Mouse (Mus musculus): ENCODE results near the gene Grwd1. TPM values are rescaled to one million over a fixed set of nuclear protein-coding genes. Genes with fewer than 3 reads are reported as not detected.

Gene Grwd1
- polyA plus RNA-seq, 1 experiment from 2014 or later, result 93.5 TPM

- ATAC-seq (ENCODE audit: low FRiP score, low TSS enrichment), result 0 out of 2 replicates have a peak, but pooled peaks have one; percentile 20
- WGBS, result under 1% methylated on average over 54 of the region's 60 CpGs
- H3K27me3 ChIP-seq (ENCODE audit: control insufficient read depth, insufficient read depth, low read length), result peaks cover 15% of the 10 kb centered on the region; the same call in 1 of the 2 replicates
These were observed 32.9 kb downstream of the Grwd1 start for GRCm38 (mm10) chr7:45797661-45798510.

GRCm38 (mm10) chr7:45796950-45797349 is 33.8 kb downstream of the Grwd1 start:
- peaks cover 15% of the 10 kb centered on the region; the same call in 1 of the 2 replicates for H3K27me3 ChIP-seq (ENCODE audit: control insufficient read depth, insufficient read depth, low read length)
- H3K27ac ChIP-seq (ENCODE audit: low read depth, low read length), result no peak overlapping the region
- H3K4me1 ChIP-seq (ENCODE audit: control insufficient read depth, insufficient read depth, low read length), result peaks cover 14% of the 10 kb centered on the region; the same call in 1 of the 2 replicates
- H3K4me2 ChIP-seq (replicated peaks; ENCODE audit: low read depth, low read length), result no peak overlapping the region
- no peak overlapping the region for H3K4me3 ChIP-seq (ENCODE audit: low read length)
- ATAC-seq (ENCODE audit: low FRiP score, low TSS enrichment), result no peak
- H3K9me3 ChIP-seq (ENCODE audit: control insufficient read depth, low read length), result no peaks in the 10 kb centered on the region
- H3K9ac ChIP-seq (ENCODE audit: low read depth, low read length), result no peak overlapping the region
- peaks cover 17% of the 10 kb centered on the region for H3K36me3 ChIP-seq (ENCODE audit: control insufficient read depth, insufficient read depth, low read length)
- WGBS, result 54% methylated on average over 6 of the region's 6 CpGs

More at GRCm38 (mm10) chr7:45797661-45798510, 32.9 kb downstream of the Grwd1 start:
- Histone ChIP-seq H3K36me3 (ENCODE audit: control insufficient read depth, insufficient read depth, low read length) (peaks cover 11% of the 10 kb centered on the region), H3K9ac (ENCODE audit: low read depth, low read length) (peak overlapping the region; percentile 70), H3K4me2 (replicated peaks; ENCODE audit: low read depth, low read length) (peak overlapping the region; percentile 95), H3K4me3 (ENCODE audit: low read length) (peak overlapping the region; percentile 50), H3K4me1 (ENCODE audit: control insufficient read depth, insufficient read depth, low read length) (peaks cover 14% of the 10 kb centered on the region; the same call in 1 of the 2 replicates), H3K9me3 (ENCODE audit: control insufficient read depth, low read length) (no peaks in the 10 kb centered on the region), H3K27ac (ENCODE audit: low read depth, low read length) (no peak overlapping the region)

GRCm38 (mm10) chr7:45794971-45795370 is 35.8 kb downstream of the Grwd1 start:
- no peaks in the 10 kb centered on the region for H3K9me3 ChIP-seq (ENCODE audit: control insufficient read depth, low read length)
- H3K36me3 ChIP-seq (ENCODE audit: control insufficient read depth, insufficient read depth, low read length), result peaks cover 24% of the 10 kb centered on the region
- no peak overlapping the region for H3K4me3 ChIP-seq (ENCODE audit: low read length)
- WGBS, result 94% methylated on average over 29 of the region's 29 CpGs
- H3K4me2 ChIP-seq (replicated peaks; ENCODE audit: low read depth, low read length), result no peak overlapping the region
- no peak overlapping the region for H3K27ac ChIP-seq (ENCODE audit: low read depth, low read length)
- H3K27me3 ChIP-seq (ENCODE audit: control insufficient read depth, insufficient read depth, low read length), result peaks cover 15% of the 10 kb centered on the region; the same call in 1 of the 2 replicates
- no peak overlapping the region for H3K9ac ChIP-seq (ENCODE audit: low read depth, low read length)
- no peak for ATAC-seq (ENCODE audit: low FRiP score, low TSS enrichment)
- H3K4me1 ChIP-seq (ENCODE audit: control insufficient read depth, insufficient read depth, low read length), result peaks cover 11% of the 10 kb centered on the region; the same call in 1 of the 2 replicates

GRCm38 (mm10) chr7:45793969-45794585 is 36.7 kb downstream of the Grwd1 start:
- H3K4me1 ChIP-seq (ENCODE audit: control insufficient read depth, insufficient read depth, low read length), result peaks cover 11% of the 10 kb centered on the region; the same call in 1 of the 2 replicates
- H3K9me3 ChIP-seq (ENCODE audit: control insufficient read depth, low read length), result no peaks in the 10 kb centered on the region
- peaks cover 15% of the 10 kb centered on the region; the same call in 1 of the 2 replicates for H3K27me3 ChIP-seq (ENCODE audit: control insufficient read depth, insufficient read depth, low read length)
- no peak overlapping the region for H3K4me3 ChIP-seq (ENCODE audit: low read length)
- peaks cover 30% of the 10 kb centered on the region for H3K36me3 ChIP-seq (ENCODE audit: control insufficient read depth, insufficient read depth, low read length)
- WGBS, result 88% methylated on average over 39 of the region's 44 CpGs
- no peak for ATAC-seq (ENCODE audit: low FRiP score, low TSS enrichment)
- no peak overlapping the region for H3K9ac ChIP-seq (ENCODE audit: low read depth, low read length)
- H3K27ac ChIP-seq (ENCODE audit: low read depth, low read length), result no peak overlapping the region
- H3K4me2 ChIP-seq (replicated peaks; ENCODE audit: low read depth, low read length), result no peak overlapping the region

GRCm38 (mm10) chr7:45793240-45793639 is 37.5 kb downstream of the Grwd1 start:
- ATAC-seq (ENCODE audit: low FRiP score, low TSS enrichment), result no peak

GRCm38 (mm10) chr7:45791756-45792490 is 38.8 kb downstream of the Grwd1 start:
- peaks cover 6% of the 10 kb centered on the region; the same call in 1 of the 2 replicates for H3K4me1 ChIP-seq (ENCODE audit: control insufficient read depth, insufficient read depth, low read length)
- H3K9me3 ChIP-seq (ENCODE audit: control insufficient read depth, low read length), result no peaks in the 10 kb centered on the region
- ATAC-seq (ENCODE audit: low FRiP score, low TSS enrichment), result no peak
- H3K4me3 ChIP-seq (ENCODE audit: low read length), result no peak overlapping the region
- no peak overlapping the region for H3K9ac ChIP-seq (ENCODE audit: low read depth, low read length)
- no peak overlapping the region for H3K27ac ChIP-seq (ENCODE audit: low read depth, low read length)
- H3K27me3 ChIP-seq (ENCODE audit: control insufficient read depth, insufficient read depth, low read length), result peaks cover 5% of the 10 kb centered on the region; the same call in 1 of the 2 replicates
- H3K4me2 ChIP-seq (replicated peaks; ENCODE audit: low read depth, low read length), result no peak overlapping the region
- H3K36me3 ChIP-seq (ENCODE audit: control insufficient read depth, insufficient read depth, low read length), result peaks cover 35% of the 10 kb centered on the region
- WGBS, result 81% methylated on average over 17 of the region's 17 CpGs

More at GRCm38 (mm10) chr7:45793240-45793639, 37.5 kb downstream of the Grwd1 start:
- Histone ChIP-seq H3K27me3 (ENCODE audit: control insufficient read depth, insufficient read depth, low read length) (peaks cover 9% of the 10 kb centered on the region; the same call in 1 of the 2 replicates), H3K9me3 (ENCODE audit: control insufficient read depth, low read length) (no peaks in the 10 kb centered on the region), H3K27ac (ENCODE audit: low read depth, low read length) (no peak overlapping the region), H3K4me1 (ENCODE audit: control insufficient read depth, insufficient read depth, low read length) (peaks cover 11% of the 10 kb centered on the region; the same call in 1 of the 2 replicates), H3K4me3 (ENCODE audit: low read length) (no peak overlapping the region), H3K36me3 (ENCODE audit: control insufficient read depth, insufficient read depth, low read length) (peaks cover 30% of the 10 kb centered on the region), H3K9ac (ENCODE audit: low read depth, low read length) (no peak overlapping the region), H3K4me2 (replicated peaks; ENCODE audit: low read depth, low read length) (no peak overlapping the region)
- 87% methylated on average over 24 of the region's 24 CpGs for WGBS

- WGBS, result 52% methylated on average over 6 of the region's 6 CpGs
- H3K4me3 ChIP-seq (ENCODE audit: low read length), result no peak overlapping the region
- H3K27ac ChIP-seq (ENCODE audit: low read depth, low read length), result no peak overlapping the region
- peaks cover 6% of the 10 kb centered on the region; the same call in 1 of the 2 replicates for H3K4me1 ChIP-seq (ENCODE audit: control insufficient read depth, insufficient read depth, low read length)
- H3K36me3 ChIP-seq (ENCODE audit: control insufficient read depth, insufficient read depth, low read length), result peaks cover 35% of the 10 kb centered on the region
- H3K4me2 ChIP-seq (replicated peaks; ENCODE audit: low read depth, low read length), result no peak overlapping the region
- H3K9ac ChIP-seq (ENCODE audit: low read depth, low read length), result no peak overlapping the region
- H3K9me3 ChIP-seq (ENCODE audit: control insufficient read depth, low read length), result no peaks in the 10 kb centered on the region
- H3K27me3 ChIP-seq (ENCODE audit: control insufficient read depth, insufficient read depth, low read length), result peaks cover 3% of the 10 kb centered on the region; the same call in 1 of the 2 replicates
- no peak for ATAC-seq (ENCODE audit: low FRiP score, low TSS enrichment)
These were observed 40.0 kb downstream of the Grwd1 start for GRCm38 (mm10) chr7:45790721-45791120.

- Histone ChIP-seq H3K27ac (ENCODE audit: low read depth, low read length) (no peak overlapping the region), H3K4me1 (ENCODE audit: control insufficient read depth, insufficient read depth, low read length) (peaks cover 19% of the 10 kb centered on the region), H3K27me3 (ENCODE audit: control insufficient read depth, insufficient read depth, low read length) (no peaks in the 10 kb centered on the region), H3K4me2 (replicated peaks; ENCODE audit: low read depth, low read length) (peak overlapping the region; percentile 99), H3K9me3 (ENCODE audit: control insufficient read depth, low read length) (no peaks in the 10 kb centered on the region), H3K36me3 (ENCODE audit: control insufficient read depth, insufficient read depth, low read length) (peaks cover 25% of the 10 kb centered on the region; the same call in 1 of the 2 replicates), H3K4me3 (ENCODE audit: low read length) (no peak overlapping the region; the same call in 1 of the 2 replicates), H3K9ac (ENCODE audit: low read depth, low read length) (no peak overlapping the region)
- no peak for ATAC-seq (ENCODE audit: low FRiP score, low TSS enrichment)
- 83% methylated on average over 22 of the region's 22 CpGs for WGBS
These were observed 43.1 kb downstream of the Grwd1 start for GRCm38 (mm10) chr7:45787642-45788041.

Data from kidney, embryonic 14.5 days (tissue).